Mouse (Mus musculus) myocyte (in vitro differentiated cells): ENCODE measurements around the gene Syngr2.

ENCODE experiments used
- E2F4 ChIP-seq: IDR thresholded peaks from one replicate; pipeline ENCODE4 v1.6.1; 2011; ENCODE audit warnings: mild to moderate bottlenecking, control low read depth, moderate library complexity; ENCODE audit not compliant: insufficient read depth
- MAX ChIP-seq: IDR thresholded peaks from one replicate; pipeline ENCODE4 v1.6.1; 2011; ENCODE audit warnings: low read depth, mild to moderate bottlenecking, control low read depth
- POLR2A ChIP-seq: IDR thresholded peaks from one replicate; pipeline ENCODE4 v1.6.1; 2011; ENCODE audit warnings: low read depth, mild to moderate bottlenecking, control low read depth, moderate library complexity; ENCODE audit not compliant: insufficient read length
- POLR2AphosphoS2 ChIP-seq: IDR thresholded peaks from one replicate; pipeline ENCODE4 v1.6.1; 2011; ENCODE audit warnings: low read depth, control low read depth; ENCODE audit not compliant: insufficient read length
- REST ChIP-seq: IDR thresholded peaks from one replicate; pipeline ENCODE4 v1.6.1; 2011; ENCODE audit warnings: mild to moderate bottlenecking, control low read depth, moderate library complexity; ENCODE audit not compliant: insufficient read depth, insufficient read length
- TCF12 ChIP-seq: IDR thresholded peaks from one replicate; pipeline ENCODE4 v1.6.1; 2011; ENCODE audit warnings: mild to moderate bottlenecking, control low read depth; ENCODE audit not compliant: poor library complexity, insufficient read depth, severe bottlenecking
- USF1 ChIP-seq: IDR thresholded peaks from one replicate; pipeline ENCODE4 v1.6.1; 2011; ENCODE audit warnings: low read depth, mild to moderate bottlenecking, control low read depth, moderate library complexity

GRCm38 (mm10) chr11:117829671-117830215, 20.3 kb downstream of the Syngr2 start:
- TF ChIP-seq POLR2A (no peak), E2F4 (no peak), TCF12 (no peak), USF1 (no peak), MAX (no peak), REST (no peak), POLR2AphosphoS2 (no peak)
